Mouse (Mus musculus): ENCODE data around the gene Wnt16.

- TF ChIP-seq CTCF (IDR thresholded peaks at IDR 0.05; ENCODE audit: insufficient read depth, low read length) (no peak), POLR2A (IDR thresholded peaks at IDR 0.05; ENCODE audit: borderline replicate concordance, extremely low read depth, low read depth, low read length) (no peak)
Observed at GRCm38 (mm10) chr6:22293922-22294321, 5.9 kb downstream of the Wnt16 start.
